Mouse (Mus musculus) forebrain, embryonic 15.5 days (tissue): Measurements from ENCODE around the gene Gm17416. TPM values are rescaled to one million over a fixed set of nuclear protein-coding genes. Genes with fewer than 3 reads are reported as not detected.

Source experiments
- ATAC-seq: fragments of 200-750 bp; cut with Nextera tagmentation; replicated peaks from 2 replicates; pipeline ENCODE4 v1.8.0; 2017; ENCODE audit warnings: mild to moderate bottlenecking, moderate TSS enrichment, moderate library complexity
- H3K27ac ChIP-seq: fragments of 300-500 bp; sonication (generic); replicated peaks from 2 replicates; pipeline ENCODE4 v1.5.1; 2015; ENCODE audit warnings: mild to moderate bottlenecking, inconsistent platforms
- H3K27me3 ChIP-seq: fragments of 300-500 bp; sonication (generic); 2 replicates; pipeline ENCODE4 v1.6.1; 2015; ENCODE audit warnings: inconsistent platforms
- H3K36me3 ChIP-seq: fragments of 300-500 bp; sonication (generic); 2 replicates; pipeline ENCODE4 v1.6.1; 2015; ENCODE audit warnings: mild to moderate bottlenecking, inconsistent platforms
- H3K4me1 ChIP-seq: fragments of 300-500 bp; sonication (generic); 2 replicates; pipeline ENCODE4 v1.6.1; 2015; ENCODE audit warnings: inconsistent platforms
- H3K4me2 ChIP-seq: fragments of 300-500 bp; sonication (generic); replicated peaks from 2 replicates; pipeline ENCODE4 v1.6.1; 2015; ENCODE audit warnings: mild to moderate bottlenecking, inconsistent platforms
- H3K4me3 ChIP-seq: fragments of 300-500 bp; sonication (generic); 2 replicates; pipeline ENCODE4 v1.5.1; 2015; ENCODE audit warnings: mild to moderate bottlenecking, inconsistent platforms
- H3K9ac ChIP-seq: fragments of 300-500 bp; sonication (generic); replicated peaks from 2 replicates; pipeline ENCODE4 v1.6.1; 2015; ENCODE audit warnings: mild to moderate bottlenecking, inconsistent platforms
- H3K9me3 ChIP-seq: fragments of 300-500 bp; sonication (generic); 2 replicates; pipeline ENCODE4 v1.6.1; 2016; ENCODE audit warnings: inconsistent platforms
- WGBS: fragments of 180-500 bp; shearing (Covaris S2); methylation state at CpG from one replicate; pipeline ENCODE4 v1.1.7; 2015; ENCODE audit warnings: mixed read lengths; 5-methylcytosine and 5-hydroxymethylcytosine counted together
- polyA plus RNA-seq: library from polyadenylated mRNA; unstranded; fragments of >200 nt; fragmentation: Nextera tagmentation; extraction: Ambion mirVana; gene quantifications from 2 replicates; pipeline ENCODE4 v1.2.1, GENCODE M21; 2015

The Gm17416 gene
- polyA plus RNA-seq, 1 experiment from 2014 or later: not detected

- WGBS: 42% methylated on average over 7 of the region's 8 CpGs
- Histone ChIP-seq H3K4me3 (no peak overlapping the region), H3K4me1 (no peaks in the 10 kb centered on the region), H3K9me3 (no peaks in the 10 kb centered on the region), H3K27ac (no peak overlapping the region), H3K36me3 (no peaks in the 10 kb centered on the region), H3K4me2 (no peak overlapping the region), H3K9ac (no peak overlapping the region), H3K27me3 (no peaks in the 10 kb centered on the region)
- peak; percentile 32; the same call in 1 of the 2 replicates for ATAC-seq
Measured at GRCm38 (mm10) chr2:152612193-152612592, 43.1 kb downstream of the Gm17416 start.

- Histone ChIP-seq H3K4me2 (no peak overlapping the region), H3K9ac (no peak overlapping the region), H3K4me1 (no peaks in the 10 kb centered on the region), H3K27ac (no peak overlapping the region), H3K4me3 (no peak overlapping the region), H3K9me3 (no peaks in the 10 kb centered on the region), H3K36me3 (no peaks in the 10 kb centered on the region), H3K27me3 (no peaks in the 10 kb centered on the region)
- WGBS: 8% methylated on average over 7 of the region's 7 CpGs
- ATAC-seq: 0 out of 2 replicates have a peak, but pooled peaks have one; percentile 64
Measured at GRCm38 (mm10) chr2:152615563-152615962, 46.4 kb downstream of the Gm17416 start.

- ATAC-seq: no peak
- Histone ChIP-seq H3K9ac (no peak overlapping the region), H3K4me1 (no peaks in the 10 kb centered on the region), H3K4me3 (no peak overlapping the region), H3K27me3 (no peaks in the 10 kb centered on the region), H3K4me2 (no peak overlapping the region), H3K9me3 (no peaks in the 10 kb centered on the region), H3K36me3 (no peaks in the 10 kb centered on the region), H3K27ac (no peak overlapping the region)
- 90% methylated on average over 6 of the region's 6 CpGs for WGBS
Measured at GRCm38 (mm10) chr2:152616470-152616869, 47.3 kb downstream of the Gm17416 start.

- Histone ChIP-seq H3K9me3 (no peaks in the 10 kb centered on the region), H3K4me2 (no peak overlapping the region), H3K27me3 (no peaks in the 10 kb centered on the region), H3K27ac (no peak overlapping the region), H3K9ac (no peak overlapping the region), H3K4me1 (no peaks in the 10 kb centered on the region), H3K4me3 (no peak overlapping the region), H3K36me3 (no peaks in the 10 kb centered on the region)
- no peak for ATAC-seq
- 56% methylated on average over 5 of the region's 5 CpGs for WGBS
Measured at GRCm38 (mm10) chr2:152617374-152617773, 48.2 kb downstream of the Gm17416 start.

Other genes with a start within 250 kb of the Gm17416 start
- gene Rbck1, start 236.7 kb upstream of the Gm17416 start, polyA plus RNA-seq: 102 and 105 TPM in 2 replicates
- 0.55 and 0.85 TPM in 2 replicates for gene Trib3, start 225.3 kb upstream of the Gm17416 start, polyA plus RNA-seq
- 13.5 and 13.6 TPM in 2 replicates for gene Nrsn2, start 192.7 kb upstream of the Gm17416 start, polyA plus RNA-seq
- 17.7 and 18.3 TPM in 2 replicates for gene Sox12, start 171.3 kb upstream of the Gm17416 start, polyA plus RNA-seq
- gene Zcchc3, start 154.3 kb upstream of the Gm17416 start, polyA plus RNA-seq: 18.7 TPM in 2 replicates
- 2.1 and 3.7 TPM in 2 replicates for gene 6820408C15Rik, start 153.8 kb upstream of the Gm17416 start, polyA plus RNA-seq
- not detected in 2 replicates for gene Defb23, start 104.7 kb upstream of the Gm17416 start, polyA plus RNA-seq
- gene Defb20, start 92.3 kb upstream of the Gm17416 start, polyA plus RNA-seq: not detected in 2 replicates
- gene Defb22, start 79.2 kb upstream of the Gm17416 start, polyA plus RNA-seq: not detected in 2 replicates
- not detected in 2 replicates for gene Defb26, start 57.6 kb upstream of the Gm17416 start, polyA plus RNA-seq
- not detected in 2 replicates for gene Defb28, start 51.1 kb upstream of the Gm17416 start, polyA plus RNA-seq
- not detected in 2 replicates for gene Defb29, start 29.2 kb upstream of the Gm17416 start, polyA plus RNA-seq
- gene Defb21, start 3.4 kb downstream of the Gm17416 start, polyA plus RNA-seq: not detected in 2 replicates
- gene Defb19, start 11.0 kb downstream of the Gm17416 start, polyA plus RNA-seq: not detected in 2 replicates
- not detected in 2 replicates for gene Defb45, start 30.1 kb downstream of the Gm17416 start, polyA plus RNA-seq
- gene Defb36, start 35.0 kb downstream of the Gm17416 start, polyA plus RNA-seq: not detected in 2 replicates
- gene Defb25, start 53.7 kb downstream of the Gm17416 start, polyA plus RNA-seq: not detected in 2 replicates
- gene Rem1, start 57.6 kb downstream of the Gm17416 start, polyA plus RNA-seq: 0.36 and 0.62 TPM in 2 replicates
- 159 and 164 TPM in 2 replicates for gene H13, start 100.1 kb downstream of the Gm17416 start, polyA plus RNA-seq
- 33.6 and 34.4 TPM in 2 replicates for gene Mcts2, start 117.7 kb downstream of the Gm17416 start, polyA plus RNA-seq
- 26.3 and 32.0 TPM in 2 replicates for gene Id1, start 166.9 kb downstream of the Gm17416 start, polyA plus RNA-seq
- 4.3 and 4.4 TPM in 2 replicates for gene Cox4i2, start 184.8 kb downstream of the Gm17416 start, polyA plus RNA-seq